Mouse (Mus musculus) brown adipose tissue, adult 24 weeks (tissue): ENCODE measurements at regions not wholly inside any gene's neighbourhood (a gene's known extent, or its start where the extent isn't known, plus 50 kb on each side); places are given as distances from the start of the nearest gene placed in this dataset.
"Not testable (repeated sequence)": the region's sequence is repeated elsewhere in the genome, so short reads cannot be mapped to it uniquely, and the experiment has no call there.

Experiments used
- H3K27ac ChIP-seq: fragments of 200-500 bp; replicated peaks from 2 replicates; pipeline ENCODE4 v1.5.1; 2012; ENCODE audit warnings: low read depth, mild to moderate bottlenecking, low read length
- H3K4me1 ChIP-seq: fragments of 200-500 bp; 2 replicates; pipeline ENCODE4 v1.6.1; 2012; ENCODE audit warnings: low read length, mixed read lengths; ENCODE audit not compliant: control insufficient read depth, insufficient read depth, insufficient read length
- H3K4me3 ChIP-seq: fragments of 200-500 bp; 2 replicates; pipeline ENCODE4 v1.5.1; 2012; ENCODE audit warnings: low read depth, mild to moderate bottlenecking, low read length, moderate library complexity; ENCODE audit not compliant: insufficient read depth

- H3K4me3 ChIP-seq: no peak overlapping the region
Measured at GRCm38 (mm10) chr2:129918141-129918790, 93.9 kb upstream of the Tgm3 start.

DNA sequence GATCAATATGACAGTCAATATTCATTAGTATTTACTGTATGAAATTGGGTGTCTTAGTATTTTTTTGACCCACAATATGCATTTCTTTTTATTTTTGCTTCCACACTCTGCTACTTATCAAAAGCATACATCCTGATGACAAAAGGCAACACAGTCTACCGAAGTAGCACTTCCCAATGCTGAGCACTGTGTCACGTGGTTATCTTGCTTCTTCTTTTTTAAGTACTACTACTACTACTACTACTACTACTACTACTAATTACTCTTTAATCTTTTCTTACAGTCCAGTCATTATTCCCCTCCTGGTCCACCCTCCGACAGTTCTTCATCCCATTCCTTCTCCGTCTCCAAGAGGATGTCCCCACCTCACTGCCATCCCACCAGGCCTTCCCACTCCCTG is 92.6 kb upstream of the Tgm3 start:
- Histone ChIP-seq H3K27ac (no peak overlapping the region), H3K4me3 (no peak overlapping the region), H3K4me1 (no peaks in the 10 kb centered on the region)

More at GRCm38 (mm10) chr2:129918141-129918790, 93.9 kb upstream of the Tgm3 start:
- Histone ChIP-seq H3K4me1 (no peaks in the 10 kb centered on the region), H3K27ac (no peak overlapping the region)

- Histone ChIP-seq H3K4me1 (no peaks in the 10 kb centered on the region), H3K4me3 (no peak overlapping the region), H3K27ac (no peak overlapping the region)
Measured at GRCm38 (mm10) chr2:129927218-129927617, 84.9 kb upstream of the Tgm3 start.

GRCm38 (mm10) chr2:129933578-129933977 is 78.6 kb upstream of the Tgm3 start:
- Histone ChIP-seq H3K27ac (no peak overlapping the region), H3K4me1 (no peaks in the 10 kb centered on the region), H3K4me3 (no peak overlapping the region)

- H3K4me1 ChIP-seq: no peaks in the 10 kb centered on the region
- no peak overlapping the region for H3K4me3 ChIP-seq
Measured at GRCm38 (mm10) chr2:129942824-129943223, 69.3 kb upstream of the Tgm3 start.

GRCm38 (mm10) chr2:129947847-129948553 is 64.1 kb upstream of the Tgm3 start:
- no peak overlapping the region for H3K4me3 ChIP-seq
- no peak overlapping the region for H3K27ac ChIP-seq
- no peaks in the 10 kb centered on the region for H3K4me1 ChIP-seq

More at GRCm38 (mm10) chr2:129942824-129943223, 69.3 kb upstream of the Tgm3 start:
- H3K27ac ChIP-seq: no peak overlapping the region

GRCm38 (mm10) chr2:129949786-129950185 is 62.4 kb upstream of the Tgm3 start:
- H3K4me3 ChIP-seq, H3K27ac ChIP-seq, H3K4me1 ChIP-seq: not testable (repeated sequence)

GRCm38 (mm10) chr2:129952486-129952885 is 59.7 kb upstream of the Tgm3 start:
- Histone ChIP-seq H3K4me1 (no peaks in the 10 kb centered on the region), H3K4me3 (no peak overlapping the region), H3K27ac (no peak overlapping the region)

DNA sequence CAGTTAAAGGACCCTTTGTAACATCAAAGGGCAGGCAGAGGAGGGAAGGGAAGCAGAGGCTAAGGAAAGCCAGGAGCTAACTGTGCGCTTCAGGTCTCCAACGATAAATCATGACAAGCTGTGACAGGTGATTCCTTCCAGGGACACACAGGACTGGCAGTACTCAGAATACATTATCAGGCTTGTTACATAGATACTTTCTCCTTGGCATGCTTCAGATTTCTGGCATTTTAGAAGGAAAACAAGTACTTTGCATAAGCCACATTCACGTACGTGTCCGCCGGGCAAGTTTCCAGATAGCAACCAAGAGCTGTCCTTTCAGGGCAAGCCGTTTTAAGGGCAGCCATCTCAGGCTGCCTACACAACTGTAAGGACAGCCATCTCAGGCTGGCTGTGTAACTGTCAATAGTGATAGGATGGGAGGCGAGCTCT is 56.9 kb upstream of the Tgm3 start:
- Histone ChIP-seq H3K27ac (no peak overlapping the region), H3K4me1 (no peaks in the 10 kb centered on the region)

DNA sequence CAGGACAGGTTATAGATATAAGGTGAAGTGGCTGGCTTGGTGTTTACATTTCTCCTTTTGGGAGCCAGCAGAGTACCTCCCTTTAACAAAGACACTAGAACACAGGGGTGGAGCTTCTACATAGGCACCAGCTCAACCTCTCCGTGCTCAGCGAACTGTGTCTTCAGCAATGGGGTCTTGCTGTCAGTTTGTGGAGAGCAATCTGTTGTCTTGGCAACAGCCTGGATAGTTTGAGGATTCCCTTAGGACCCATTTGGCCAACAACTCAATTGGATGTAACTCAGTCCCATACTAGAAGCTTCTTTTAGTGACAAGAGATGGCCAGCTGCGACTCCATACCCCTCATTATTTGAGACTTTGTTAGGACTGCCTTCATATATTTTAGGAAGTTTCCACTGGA is 54.0 kb upstream of the Tgm3 start:
- Histone ChIP-seq H3K27ac (no peak overlapping the region), H3K4me3 (no peak overlapping the region), H3K4me1 (no peaks in the 10 kb centered on the region)

More for the DNA sequence above, 56.9 kb upstream of the Tgm3 start:
- H3K4me3 ChIP-seq: no peak overlapping the region

- Histone ChIP-seq H3K27ac (no peak overlapping the region), H3K4me1 (no peaks in the 10 kb centered on the region), H3K4me3 (no peak overlapping the region)
Measured at GRCm38 (mm10) chr2:129960364-129960763, 51.8 kb upstream of the Tgm3 start.

DNA sequence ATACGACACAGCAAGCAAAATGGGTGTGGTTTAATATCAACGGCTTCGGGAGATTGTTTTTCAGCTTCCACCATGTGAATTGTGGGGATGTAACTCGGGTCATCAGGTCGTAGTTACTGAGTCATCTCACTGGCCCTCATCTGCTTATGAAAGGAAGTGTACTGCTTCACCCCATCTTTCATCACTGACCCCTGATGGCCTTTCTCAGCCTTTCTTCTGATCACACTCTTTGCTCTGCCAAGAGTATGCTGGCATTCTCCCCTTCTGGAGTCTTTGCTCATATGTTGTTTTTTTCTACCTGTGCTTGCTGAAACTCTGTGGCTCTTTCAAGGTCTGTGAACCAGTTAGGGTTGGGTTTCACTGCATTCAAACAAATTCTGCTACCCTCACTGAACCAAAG is 50.6 kb upstream of the Tgm3 start:
- H3K4me3 ChIP-seq: no peak overlapping the region
- no peak overlapping the region for H3K27ac ChIP-seq
- no peaks in the 10 kb centered on the region for H3K4me1 ChIP-seq
